Mouse (Mus musculus): ENCODE measurements around the gene Ptpn14.

Gene Ptpn14

DNA sequence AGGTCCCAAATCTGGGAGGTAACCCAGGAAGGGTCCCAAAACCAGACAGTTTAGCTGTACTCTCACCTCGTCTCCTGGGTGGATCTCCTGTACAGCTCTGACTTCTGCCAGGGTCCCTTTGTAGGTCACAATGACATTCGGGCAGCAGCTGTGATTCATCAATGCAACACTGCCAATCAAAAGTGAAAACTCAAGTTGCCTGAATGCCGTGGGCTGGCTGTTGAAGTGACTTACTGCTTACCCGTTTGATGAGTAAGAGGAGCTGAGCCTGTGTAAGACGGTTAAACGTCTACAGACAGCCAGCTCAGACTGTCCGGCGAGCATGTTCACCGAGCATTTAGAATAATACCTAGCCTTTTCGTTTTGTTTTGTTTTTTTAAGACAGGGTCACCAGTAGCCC is 160.7 kb downstream of the Ptpn14 start:
- intact Hi-C loops (cut with DNase I) = no loop called here

DNA sequence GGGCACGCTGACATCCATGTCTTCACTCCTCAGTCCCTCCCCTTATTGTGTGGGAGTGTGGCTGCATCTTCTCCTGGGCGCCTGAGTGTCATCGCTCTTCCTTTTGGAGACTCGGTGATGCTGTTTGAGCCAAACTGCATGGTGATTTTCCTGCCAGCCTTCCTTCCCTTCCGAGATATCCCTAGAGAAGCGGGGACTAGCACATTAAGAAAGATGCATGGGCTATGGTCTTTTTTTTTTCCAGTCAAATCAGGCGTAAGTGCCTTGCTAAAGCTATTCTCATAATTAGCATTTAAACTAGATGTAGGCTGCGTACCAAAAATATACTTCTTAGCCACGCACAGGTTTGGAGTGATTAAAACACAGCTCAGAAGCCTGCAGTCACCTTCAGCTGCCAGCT is 166.1 kb downstream of the Ptpn14 start:
- intact Hi-C loops (cut with DNase I) = no loop called here

DNA sequence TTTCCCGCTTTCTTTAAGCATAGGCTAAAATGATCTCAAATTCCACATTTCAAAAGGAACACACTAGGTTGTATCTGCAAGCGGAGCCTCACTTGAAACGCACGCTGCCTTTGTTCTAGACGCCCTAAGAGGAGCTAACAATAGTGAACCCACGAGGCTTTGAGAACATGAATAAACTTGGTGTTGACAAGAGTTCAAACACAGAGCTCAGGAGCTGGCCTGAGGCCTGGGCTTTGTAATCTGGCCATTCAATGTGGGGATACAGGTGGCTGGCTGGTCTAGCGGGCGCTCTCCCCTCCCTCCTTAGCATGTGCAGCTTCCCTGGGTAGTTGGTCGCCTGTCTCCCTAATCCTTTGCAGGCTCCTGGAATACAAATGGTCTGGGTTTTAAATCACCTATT is 169.8 kb downstream of the Ptpn14 start:
- intact Hi-C loops (cut with DNase I) = no loop called here

DNA sequence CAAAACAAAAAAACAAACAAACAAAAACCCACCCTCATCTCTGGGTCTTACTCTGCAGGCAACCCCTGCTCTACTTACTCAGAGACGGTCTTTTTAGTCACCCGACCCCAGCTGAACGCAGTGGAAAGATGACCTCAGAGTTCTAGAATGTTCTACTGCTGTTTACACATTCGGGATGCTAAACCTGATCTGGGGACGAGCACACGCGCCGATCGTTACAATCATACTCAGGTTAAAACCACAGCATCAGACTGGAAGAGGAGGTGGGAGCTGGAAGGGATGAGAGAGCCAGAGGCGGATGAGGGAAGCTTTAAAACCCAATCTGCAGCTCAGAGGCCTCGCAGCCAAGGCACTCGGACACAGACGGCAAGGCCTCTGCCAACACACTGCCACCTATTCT is 170.6 kb downstream of the Ptpn14 start:
- intact Hi-C loops (cut with DNase I) = no loop called here

DNA sequence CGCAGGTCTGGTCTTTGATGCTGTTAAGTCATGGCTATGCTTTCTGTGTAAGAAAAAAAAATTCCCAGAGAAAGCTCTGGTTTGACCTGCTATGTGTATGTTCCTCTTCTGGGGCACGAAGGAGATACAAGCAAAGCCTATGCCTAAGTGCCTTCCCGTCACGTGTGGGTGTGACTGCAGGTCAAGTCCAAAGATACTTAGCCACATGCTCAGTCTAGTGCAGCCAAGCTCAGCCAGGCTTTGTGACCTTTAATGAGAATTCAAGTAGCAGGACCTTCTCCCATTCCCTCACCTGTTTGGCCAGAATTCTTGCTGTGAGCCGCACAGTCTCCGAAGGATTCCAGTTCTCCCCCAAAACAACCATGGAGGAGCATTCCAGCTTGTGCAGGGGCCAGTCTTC is 171.5 kb downstream of the Ptpn14 start:
- intact Hi-C loops (cut with DNase I) = no loop called here

DNA sequence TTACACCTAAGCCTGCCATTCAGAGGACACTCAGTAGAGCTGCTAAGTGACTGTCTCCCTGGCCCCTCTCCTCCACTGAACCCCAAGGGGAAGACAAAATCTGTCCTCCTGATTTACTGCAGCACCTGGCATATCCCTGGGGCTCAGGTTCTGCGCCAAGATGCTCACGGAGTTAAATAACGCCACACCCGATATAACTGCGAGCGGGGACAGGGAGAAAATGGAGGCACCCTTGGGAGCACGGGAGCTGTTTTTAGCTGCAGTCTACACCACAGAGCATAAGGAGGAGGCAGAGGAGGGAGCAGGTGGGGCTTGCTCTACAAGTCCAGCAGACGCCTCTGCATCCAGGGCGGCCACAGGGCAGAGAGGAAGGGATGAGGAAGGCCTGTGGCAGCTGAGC is 174.3 kb downstream of the Ptpn14 start:
- intact Hi-C loops (cut with DNase I) = no loop called here

DNA sequence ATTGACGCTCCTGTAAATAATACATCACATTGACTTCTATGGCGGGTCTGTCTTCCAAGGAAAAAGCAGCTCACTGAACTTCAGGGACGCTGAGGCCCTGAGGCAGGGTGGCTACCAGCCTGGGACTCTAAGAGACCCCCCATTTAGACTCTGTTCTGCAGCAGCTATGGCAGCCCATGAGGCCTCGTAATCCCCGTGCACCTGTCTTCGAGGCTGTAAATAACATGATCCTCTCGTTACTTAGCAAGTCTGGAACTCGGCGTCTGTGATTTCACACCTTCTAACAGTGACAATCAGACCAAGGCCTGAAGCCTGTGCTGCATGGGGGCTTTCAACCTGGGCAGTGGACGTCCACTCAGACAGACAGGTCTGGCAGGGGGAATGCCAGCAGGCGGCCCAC is 175.1 kb downstream of the Ptpn14 start:
- intact Hi-C loops (cut with DNase I) = no loop called here

DNA sequence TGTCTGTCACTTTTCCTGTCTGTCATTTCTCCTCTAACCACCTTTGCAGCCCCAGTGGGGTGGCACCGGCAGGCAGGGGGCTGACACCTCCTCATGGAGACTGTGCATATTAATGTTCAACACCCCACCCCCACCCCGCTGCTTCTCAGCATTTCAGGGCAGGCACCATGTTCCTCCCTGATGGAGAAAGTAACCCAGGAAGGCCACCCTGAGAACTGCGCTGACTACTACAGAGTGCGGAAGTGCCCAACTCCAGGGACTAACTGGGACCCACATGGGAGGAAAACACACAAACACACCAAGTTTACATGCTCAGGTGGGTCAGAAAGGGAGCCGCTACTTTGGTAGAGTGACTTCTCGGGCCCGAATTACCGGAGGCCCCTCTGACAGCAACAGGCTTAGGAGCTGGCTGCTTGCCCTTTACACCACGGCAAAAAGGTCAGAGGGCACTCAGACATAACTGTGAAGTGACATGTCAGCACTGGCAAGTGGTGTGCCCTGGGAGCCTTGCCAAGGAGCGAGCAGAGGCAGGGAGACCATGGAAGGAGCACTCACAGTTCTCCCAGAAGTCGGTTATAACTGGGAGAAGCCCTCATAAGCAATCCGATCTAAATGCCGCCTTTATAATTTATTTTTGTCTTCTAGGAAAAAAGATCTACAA is 182.7 kb downstream of the Ptpn14 start:
- intact Hi-C loops (cut with DNase I) = no loop called here

DNA sequence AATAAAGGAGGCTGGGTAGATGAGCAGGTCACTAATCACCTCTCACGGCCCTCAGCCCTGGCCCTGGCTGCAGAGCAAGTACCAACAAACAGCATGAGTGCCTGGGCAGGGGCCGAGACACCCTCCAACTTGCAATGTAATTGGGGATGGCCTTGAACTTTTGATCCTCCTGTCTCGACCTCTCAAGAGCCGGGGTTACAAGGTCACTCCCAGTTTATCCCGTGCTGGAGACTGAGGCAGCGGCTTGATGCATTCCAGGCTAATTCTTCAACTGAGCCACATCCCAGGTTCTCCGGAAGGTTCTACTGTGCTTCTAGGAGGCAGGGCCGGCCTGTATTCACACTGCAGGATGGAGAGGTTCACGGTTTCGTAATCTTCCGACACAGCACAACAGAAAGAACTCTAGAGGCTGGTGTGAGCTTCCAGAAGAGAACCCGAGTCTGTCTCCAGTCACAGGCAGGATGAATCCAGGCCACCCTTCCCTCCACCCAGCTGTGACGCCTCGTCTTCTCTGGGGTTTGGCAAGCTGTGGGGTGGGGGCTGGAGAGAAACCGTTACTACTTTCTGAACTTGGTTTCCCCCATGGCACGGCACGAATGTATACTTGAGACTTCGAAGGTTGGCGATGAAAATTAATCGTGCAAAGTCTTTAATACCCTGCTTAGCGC is 185.2 kb downstream of the Ptpn14 start:
- intact Hi-C loops (cut with DNase I) = no loop called here

DNA sequence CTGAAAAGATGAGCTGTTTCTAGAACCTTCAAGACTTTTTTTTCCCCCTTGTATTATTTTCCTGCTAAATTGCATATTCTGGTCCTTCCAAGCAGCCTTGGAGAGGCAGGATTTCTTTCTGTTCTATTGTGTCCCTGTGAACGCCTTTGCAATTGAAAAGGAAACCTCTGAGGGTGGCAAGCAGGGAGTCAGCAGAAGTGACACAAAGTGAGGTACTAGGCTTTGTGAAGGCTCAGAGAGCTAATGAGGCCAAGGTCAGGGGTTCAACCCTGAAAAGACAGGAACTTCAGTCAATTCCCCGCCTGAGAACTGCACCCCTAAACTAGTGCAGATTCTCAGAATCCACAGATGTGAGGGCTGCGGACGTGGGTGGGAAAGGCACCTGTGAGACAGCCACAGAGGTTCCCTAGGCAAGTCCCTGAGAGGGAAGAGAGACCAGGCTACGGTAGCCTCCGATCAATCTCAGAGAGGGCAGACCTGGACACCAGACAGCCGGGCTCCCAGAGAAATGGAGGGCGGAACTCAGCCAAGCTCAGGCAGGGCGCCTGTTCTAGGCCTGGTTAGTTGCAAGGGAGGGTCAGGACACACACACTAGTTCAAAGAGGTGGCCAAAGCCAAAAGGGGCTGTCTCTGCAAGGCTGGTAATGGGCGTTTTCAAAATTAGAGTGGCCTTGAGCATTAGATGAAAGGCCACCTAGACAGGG is 188.5 kb downstream of the Ptpn14 start:
- intact Hi-C loops (cut with DNase I) = no loop called here

DNA sequence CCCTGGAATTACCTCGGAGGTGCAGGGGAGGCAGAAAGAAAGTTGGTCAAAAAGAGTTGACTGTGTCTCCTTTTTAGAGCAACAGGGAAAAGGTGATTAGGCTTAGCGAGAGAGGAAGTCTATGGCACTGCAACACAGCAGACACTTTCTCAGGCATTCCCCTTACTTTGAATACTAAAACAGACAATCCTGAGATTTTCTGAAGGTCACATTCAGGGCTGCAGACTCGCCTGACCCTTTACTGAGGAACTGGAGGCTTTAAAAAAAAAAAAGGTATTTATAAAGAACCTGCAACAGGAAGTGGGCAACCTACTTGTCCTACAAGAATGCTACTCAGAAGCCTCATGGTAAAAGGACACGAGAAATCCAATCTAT is 189.0 kb downstream of the Ptpn14 start:
- intact Hi-C loops (cut with DNase I) = no loop called here

DNA sequence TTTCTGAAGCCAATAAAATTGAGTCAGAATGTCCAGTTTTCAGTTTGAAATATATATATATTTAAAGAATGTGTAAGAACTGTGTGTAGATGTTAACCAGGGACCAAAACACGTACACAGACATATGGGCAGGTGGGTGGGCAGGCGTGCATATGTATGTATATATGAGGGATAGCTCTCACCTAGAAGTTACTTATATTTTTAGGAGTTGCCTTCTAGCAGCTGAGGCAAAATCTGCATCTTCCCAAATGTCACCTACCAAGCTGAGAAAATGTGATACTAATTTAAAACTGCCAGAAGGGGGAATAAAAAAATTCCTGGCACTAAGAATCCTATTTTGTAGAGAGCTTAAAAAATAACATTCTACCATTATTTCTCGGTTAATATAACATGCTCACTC is 191.7 kb downstream of the Ptpn14 start:
- intact Hi-C loops (cut with DNase I) = loop anchor here (10.0 kb wide), 1 partner anchor 895 kb away; no protein-coding TSS in a partner anchor

DNA sequence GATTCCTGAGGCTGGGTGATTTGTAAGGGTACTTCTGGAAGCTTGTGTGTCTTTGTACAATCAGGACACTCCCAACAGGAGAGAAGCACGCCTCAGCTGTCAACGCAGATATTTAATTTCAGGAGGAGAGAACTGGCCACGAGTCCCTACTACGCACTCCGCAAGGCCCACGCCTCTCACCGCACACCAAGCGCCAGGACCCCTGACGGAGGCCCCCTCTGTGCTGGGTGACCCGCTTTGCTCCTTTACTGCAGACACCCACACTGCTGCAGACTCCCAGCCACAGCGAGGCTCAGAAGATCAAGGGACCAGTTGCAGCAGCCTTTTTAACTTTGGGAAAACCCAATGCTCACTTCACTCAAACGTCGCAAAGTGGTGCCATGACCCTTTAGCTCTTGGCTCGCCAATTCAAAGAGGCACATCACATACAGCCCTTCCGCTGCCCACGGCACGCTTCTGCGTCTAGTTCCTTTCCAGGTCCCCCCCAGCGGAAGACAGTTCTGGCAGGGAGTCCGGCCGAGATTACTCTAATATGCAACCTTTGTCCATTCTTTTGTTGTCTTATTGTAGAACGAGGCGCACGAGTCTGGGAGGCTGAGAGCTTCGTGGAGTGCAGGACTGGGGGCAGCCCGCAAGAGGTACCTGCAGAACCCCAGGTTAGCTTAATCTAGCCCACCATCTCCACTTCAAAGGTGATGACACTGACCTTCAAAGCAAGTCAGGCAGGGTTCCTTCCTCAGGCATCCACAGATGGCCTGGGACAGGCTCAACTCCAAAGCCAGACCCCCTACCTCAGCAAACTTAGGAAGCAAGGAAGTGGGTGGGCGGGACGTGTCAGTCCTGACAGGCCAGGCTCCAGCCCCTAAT is 192.9 kb downstream of the Ptpn14 start:
- intact Hi-C loops (cut with DNase I) = loop anchor here (10.0 kb wide), 1 partner anchor 896 kb away; no protein-coding TSS in a partner anchor

DNA sequence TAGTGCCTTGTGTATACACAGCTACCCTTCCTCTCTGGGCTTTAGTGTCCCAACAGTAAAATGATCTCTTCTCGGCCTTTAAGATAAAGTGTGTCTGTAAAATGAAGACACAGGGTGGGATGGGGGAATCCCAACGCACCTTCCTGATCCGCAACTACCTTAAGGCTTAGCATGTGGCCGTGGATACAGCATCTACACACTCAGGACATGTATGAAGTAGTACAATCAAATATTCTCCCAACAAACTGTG is 193.4 kb downstream of the Ptpn14 start:
- intact Hi-C loops (cut with DNase I) = loop anchor here (10.0 kb wide), 1 partner anchor 897 kb away; no protein-coding TSS in a partner anchor

DNA sequence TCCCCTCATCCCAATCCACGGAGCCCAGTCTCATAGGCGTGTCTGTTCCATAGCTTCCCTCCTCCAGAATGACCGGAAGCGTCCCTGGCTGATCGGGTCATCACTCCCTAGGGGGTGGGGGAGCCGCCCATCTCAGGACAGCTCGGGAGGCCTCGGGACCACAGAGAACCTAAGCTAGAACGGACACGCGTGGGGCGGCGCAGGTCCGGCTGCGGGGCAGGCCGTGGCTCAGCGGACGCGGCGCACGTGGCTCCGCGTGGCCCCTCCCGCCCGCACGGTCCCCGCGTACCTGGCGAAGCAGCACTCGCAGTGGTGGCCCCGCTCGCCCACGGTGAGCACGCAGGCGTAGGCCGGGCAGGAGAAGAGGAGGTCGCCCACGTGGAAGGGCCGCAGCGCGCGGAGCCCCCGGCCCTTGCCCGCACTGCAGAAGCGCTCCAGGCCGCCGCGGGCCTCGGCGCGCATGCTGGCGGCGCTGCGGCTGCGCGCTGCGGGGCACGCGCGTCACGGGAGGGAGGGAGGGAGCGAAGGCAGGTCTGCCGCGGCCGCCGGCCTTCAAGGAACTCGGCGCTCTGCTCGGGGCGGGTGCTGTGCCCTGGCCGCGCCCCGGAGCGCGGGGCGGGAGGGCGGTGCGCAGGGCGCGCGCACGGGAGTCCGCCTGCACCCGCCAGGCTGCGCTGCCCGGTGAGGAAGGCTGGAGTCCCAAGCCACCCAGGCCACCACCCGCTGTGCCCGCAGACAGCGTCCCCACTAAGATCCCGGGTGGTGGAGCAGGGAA is 193.9 kb downstream of the Ptpn14 start, which contains the start of gene Smyd2:
Gene Smyd2, minus strand, starts transcription at position 546 of the 775 bp plus-strand sequence.
- intact Hi-C loops (cut with DNase I) = loop anchor here (2.0 to 10.0 kb wide), 2 partner anchors 35 to 897 kb away; no protein-coding TSS in a partner anchor

DNA sequence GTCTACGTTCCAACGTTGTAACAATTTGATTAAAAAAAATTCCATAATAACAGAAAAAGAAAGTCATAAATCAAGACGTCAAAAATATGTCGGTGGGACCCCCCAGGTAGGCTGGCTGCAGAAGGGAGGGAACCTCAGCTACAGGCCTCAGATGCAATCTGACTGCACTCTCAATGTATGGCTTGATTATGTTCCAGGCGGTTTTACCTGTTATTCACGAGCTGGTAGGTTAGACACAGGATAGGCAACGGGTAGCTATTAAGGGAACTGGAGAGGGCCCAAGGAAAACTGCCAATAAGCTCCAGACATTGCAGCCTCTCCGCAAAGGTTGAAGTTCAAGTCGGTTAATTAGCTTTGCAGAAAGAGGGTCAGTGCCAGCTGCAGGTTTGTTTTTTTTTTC is 194.7 kb downstream of the Ptpn14 start:
- intact Hi-C loops (cut with DNase I) = loop anchor here (2.0 to 10.0 kb wide), 2 partner anchors 36 to 898 kb away; no protein-coding TSS in a partner anchor

DNA sequence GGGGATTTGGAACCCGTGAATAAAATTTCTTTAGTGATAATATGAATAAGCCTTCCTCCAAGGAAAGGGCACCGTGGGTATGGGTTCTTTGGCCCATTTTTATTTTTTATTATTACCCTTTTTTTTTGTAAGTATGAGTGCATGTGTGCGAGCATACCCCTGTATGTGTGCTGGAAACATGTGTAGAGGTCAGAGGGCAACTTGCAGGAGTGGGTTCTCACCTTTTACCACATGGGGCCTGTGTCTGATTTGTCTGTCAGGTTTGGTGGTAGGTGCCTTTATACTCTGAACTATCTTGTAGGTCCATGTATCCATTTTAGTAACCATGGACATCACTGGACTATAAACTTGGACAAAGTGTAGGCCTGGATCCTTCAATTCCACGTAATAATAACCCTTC is 195.1 kb downstream of the Ptpn14 start:
- intact Hi-C loops (cut with DNase I) = loop anchor here (2.0 to 10.0 kb wide), 2 partner anchors 36 to 898 kb away; no protein-coding TSS in a partner anchor

DNA sequence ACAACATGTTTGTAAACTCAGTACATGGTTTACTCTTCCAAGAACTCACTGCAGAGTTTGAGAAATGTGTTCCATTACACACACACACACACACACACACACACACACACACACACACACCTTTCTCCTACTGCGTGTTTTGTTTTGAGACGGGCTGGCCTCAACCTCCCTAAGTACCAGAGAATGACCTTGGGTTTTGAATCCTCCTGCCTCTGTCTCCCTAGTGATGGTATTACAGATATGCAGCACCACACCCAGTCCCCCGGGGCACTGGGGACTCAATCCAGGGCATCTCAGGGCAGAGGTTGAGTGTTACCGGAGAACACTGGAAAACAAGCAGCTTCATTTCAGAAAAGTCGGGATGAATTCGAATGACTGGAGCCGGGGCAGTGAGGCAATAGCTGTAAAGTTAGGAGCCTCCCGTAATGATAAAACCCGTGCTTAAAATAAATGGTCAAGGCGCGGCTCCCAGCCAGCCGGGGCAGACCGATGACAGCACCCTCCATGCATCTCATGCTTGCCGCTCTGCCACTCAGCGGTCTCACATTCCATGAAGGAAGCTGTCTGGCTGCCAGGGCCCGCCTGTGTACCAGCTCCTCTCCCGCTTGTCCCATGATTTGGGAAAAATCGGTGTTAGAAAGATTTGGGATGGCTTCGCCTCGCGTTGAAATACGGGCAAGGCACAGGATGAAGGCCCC is 196.0 kb downstream of the Ptpn14 start:
- intact Hi-C loops (cut with DNase I) = loop anchor here (2.0 to 10.0 kb wide), 2 partner anchors 37 to 899 kb away; no protein-coding TSS in a partner anchor

DNA sequence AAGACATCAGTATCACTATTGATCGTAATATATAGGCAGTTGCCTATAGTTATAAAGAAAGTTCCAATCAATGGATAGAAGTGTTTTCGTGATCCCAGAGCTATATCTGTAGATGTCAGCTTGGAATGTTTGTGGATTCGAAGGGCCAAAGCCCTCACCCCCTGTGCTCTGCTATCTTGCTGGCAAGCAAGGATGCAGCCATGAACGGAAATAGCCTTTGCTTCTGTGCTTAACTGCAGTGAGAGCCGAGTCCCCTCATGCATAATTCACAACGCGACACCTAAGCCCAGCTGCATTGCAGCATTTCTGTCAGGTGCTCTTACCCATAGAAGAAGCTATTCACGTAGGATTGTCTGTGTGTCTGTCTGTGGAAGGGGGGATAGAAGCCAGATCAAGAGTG is 198.2 kb downstream of the Ptpn14 start:
- intact Hi-C loops (cut with DNase I) = loop anchor here (5.0 to 10.0 kb wide), 2 partner anchors 229 to 901 kb away; no protein-coding TSS in a partner anchor

Measured in adrenal gland (tissue).